Mouse (Mus musculus) left cerebral cortex, adult 8-10 months (tissue): ENCODE measurements at regions not wholly inside any gene's neighbourhood (a gene's known extent, or its start where the extent isn't known, plus 50 kb on each side); places are given as distances from the start of the nearest gene placed in this dataset.

Source experiments
- DNase-seq, 2 experiments: peaks; one replicate each; pipeline ENCODE4 v3.0.0; 2022; ENCODE audit warnings: low spot score in 2 of 2

- DNase-seq = no peak
Measured at GRCm38 (mm10) chr2:33985316-33985715, 97.6 kb upstream of the Mvb12b start.

GRCm38 (mm10) chr2:33983112-33983748 is 95.5 kb upstream of the Mvb12b start:
- DNase-seq = no peak

GRCm38 (mm10) chr2:33981936-33982335 is 94.2 kb upstream of the Mvb12b start:
- DNase-seq = no peak

GRCm38 (mm10) chr2:33981321-33981720 is 93.6 kb upstream of the Mvb12b start:
- no peak for DNase-seq

- DNase-seq = no peak
Measured at GRCm38 (mm10) chr2:33980884-33981283, 93.1 kb upstream of the Mvb12b start.

- DNase-seq = no peak
Measured at GRCm38 (mm10) chr2:33979276-33979675, 91.5 kb upstream of the Mvb12b start.

GRCm38 (mm10) chr2:33978550-33978949 is 90.8 kb upstream of the Mvb12b start:
- DNase-seq = no peak

GRCm38 (mm10) chr2:33977576-33978352 is 90.0 kb upstream of the Mvb12b start:
- no peak for DNase-seq

- no peak for DNase-seq
Measured at GRCm38 (mm10) chr2:33977151-33977550, 89.4 kb upstream of the Mvb12b start.

GRCm38 (mm10) chr2:33976183-33976582 is 88.4 kb upstream of the Mvb12b start:
- no peak for DNase-seq

- no peak for DNase-seq
Measured at GRCm38 (mm10) chr2:33975423-33976127, 87.8 kb upstream of the Mvb12b start.

- no peak for DNase-seq
Measured at GRCm38 (mm10) chr2:33974737-33975422, 87.1 kb upstream of the Mvb12b start.

GRCm38 (mm10) chr2:33974031-33974430 is 86.3 kb upstream of the Mvb12b start:
- no peak for DNase-seq

GRCm38 (mm10) chr2:33973213-33973834 is 85.6 kb upstream of the Mvb12b start:
- DNase-seq = peak; percentile 64 to 70

GRCm38 (mm10) chr2:33966984-33967421 is 79.3 kb upstream of the Mvb12b start:
- DNase-seq = no peak

- no peak for DNase-seq
Measured at GRCm38 (mm10) chr2:33966389-33966983, 78.7 kb upstream of the Mvb12b start.

- no peak for DNase-seq
Measured at GRCm38 (mm10) chr2:33964096-33964495, 76.3 kb upstream of the Mvb12b start.

- no peak for DNase-seq
Measured at GRCm38 (mm10) chr2:33962355-33963037, 74.8 kb upstream of the Mvb12b start.

GRCm38 (mm10) chr2:33961566-33961965 is 73.8 kb upstream of the Mvb12b start:
- DNase-seq = no peak

GRCm38 (mm10) chr2:33957754-33958153 is 70.0 kb upstream of the Mvb12b start:
- DNase-seq = no peak
